In the genomic region with DNA sequence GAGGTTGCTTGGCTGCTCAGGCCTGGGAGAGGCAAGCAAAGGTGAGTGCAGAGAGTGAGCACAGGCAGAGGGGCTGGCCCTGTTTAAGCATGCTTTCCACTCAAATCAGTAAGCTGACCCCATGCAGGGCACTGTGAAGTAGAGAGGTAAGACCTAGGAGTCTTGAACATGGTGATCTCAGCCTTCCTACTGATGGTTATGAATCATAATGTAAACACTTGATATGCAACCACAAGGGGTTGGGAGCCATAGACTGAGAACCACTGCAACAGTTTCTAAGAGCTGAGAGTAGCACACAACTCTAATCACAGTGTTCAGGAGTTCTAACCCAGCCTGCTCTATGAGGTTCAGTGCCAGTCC, we compare ENCODE assay signal across 15 mouse cellular contexts. TPM values are rescaled to one million over a fixed set of nuclear protein-coding genes. Genes with fewer than 3 reads are reported as not detected.
A peak's percentile ranks its signal among the peaks of the same experiment; 100 is the strongest.
DNase-seq lines count a peak whose midpoint lies in the region; ATAC-seq lines count a peak whose summit lies in the region.
"Had no signal": no experiment of that assay in that cellular context is flagged by ENCODE, and none has a peak within 500 bp of the region (broad histone marks: within the 10 kb centered on the region; RNA-seq: fewer than 3 reads in every experiment).

No protein-coding gene starts in this region.

- no peak overlapping the region for H3K9ac ChIP-seq in hindbrain, embryonic 15.5 days
- no peak overlapping the region for H3K9ac ChIP-seq in hindbrain, embryonic 12.5 days
- H3K9ac ChIP-seq in midbrain, embryonic 16.5 days (ENCODE audit: low read depth, low read length), result no peak overlapping the region
- no peak overlapping the region for H3K9ac ChIP-seq in stomach, embryonic 14.5 days (replicated peaks; ENCODE audit: low read depth, low read length)
- H3K9ac ChIP-seq: neural tube, embryonic 15.5 days had no signal

- H3K4me3 ChIP-seq in hindbrain, embryonic 15.5 days, result no peak overlapping the region
- H3K4me3 ChIP-seq in hindbrain, embryonic 12.5 days, result no peak overlapping the region
- H3K4me3 ChIP-seq in midbrain, embryonic 16.5 days (ENCODE audit: low read depth, low read length), result no peak overlapping the region
- no peak overlapping the region for H3K4me3 ChIP-seq in midbrain, embryonic 10.5 days
- H3K4me3 ChIP-seq in stomach, embryonic 14.5 days (ENCODE audit: low read depth, low read length), result no peak overlapping the region
- H3K4me3 ChIP-seq: neural tube, embryonic 15.5 days had no signal

- no peak for DNase-seq in midbrain, embryonic 10.5 days (ENCODE audit: low spot score)
- DNase-seq in induced T-regulatory cell, adult 2 months (ENCODE audit: low read depth), result peak; percentile 13
- DNase-seq in gastrocnemius, adult 18-20 months (ENCODE audit: low spot score), result no peak
- DNase-seq in cerebellum, adult 9-10 months, result no peak
- DNase-seq: right cerebral cortex, postnatal 14 days had no signal

- no peak for ATAC-seq in hindbrain, embryonic 15.5 days (ENCODE audit: low FRiP score, low read depth)
- no peak for ATAC-seq in hindbrain, embryonic 12.5 days (ENCODE audit: low FRiP score)
- ATAC-seq in midbrain, embryonic 16.5 days, result no peak
- ATAC-seq in stomach, embryonic 14.5 days (ENCODE audit: insufficient number of reproducible peaks, insufficient read depth, low FRiP score, low read depth), result 0 out of 2 replicates have a peak, but pooled peaks have one; percentile 49
- ATAC-seq: forebrain, embryonic 14.5 days had no signal

- H3K27me3 ChIP-seq in hindbrain, embryonic 15.5 days, result peaks cover 2% of the 10 kb centered on the region
- H3K27me3 ChIP-seq in hindbrain, embryonic 12.5 days, result peaks cover 24% of the 10 kb centered on the region
- H3K27me3 ChIP-seq in midbrain, embryonic 16.5 days (ENCODE audit: control insufficient read depth, insufficient read depth, low read depth, low read length), result no peaks in the 10 kb centered on the region
- peaks cover 25% of the 10 kb centered on the region for H3K27me3 ChIP-seq in midbrain, embryonic 10.5 days (ENCODE audit: low read depth, poor library complexity, severe bottlenecking)
- no peaks in the 10 kb centered on the region for H3K27me3 ChIP-seq in stomach, embryonic 14.5 days (ENCODE audit: control insufficient read depth, insufficient read depth, low read length)
- H3K27me3 ChIP-seq: neural tube, embryonic 15.5 days had no signal

- no peak overlapping the region for H3K27ac ChIP-seq in hindbrain, embryonic 15.5 days (replicated peaks)
- no peak overlapping the region for H3K27ac ChIP-seq in hindbrain, embryonic 12.5 days
- H3K27ac ChIP-seq in midbrain, embryonic 16.5 days (ENCODE audit: low read length), result no peak overlapping the region
- no peak overlapping the region for H3K27ac ChIP-seq in midbrain, embryonic 10.5 days (replicated peaks)
- no peak overlapping the region for H3K27ac ChIP-seq in stomach, embryonic 14.5 days (ENCODE audit: low read length)
- H3K27ac ChIP-seq: neural tube, embryonic 15.5 days had no signal

- H3K4me2 ChIP-seq in hindbrain, embryonic 15.5 days, result peak overlapping the region; percentile 23; the same call in 1 of the 2 replicates
- H3K4me2 ChIP-seq in hindbrain, embryonic 12.5 days (replicated peaks), result no peak overlapping the region
- 0 out of 2 replicates have a peak overlapping the region, but pooled peaks have one; percentile 13 for H3K4me2 ChIP-seq in midbrain, embryonic 16.5 days (ENCODE audit: low read length)
- H3K4me2 ChIP-seq in stomach, embryonic 14.5 days (replicated peaks; ENCODE audit: low read depth, low read length), result no peak overlapping the region
- H3K4me2 ChIP-seq: neural tube, embryonic 15.5 days had no signal

- H3K36me3 ChIP-seq in hindbrain, embryonic 15.5 days, result no peaks in the 10 kb centered on the region
- H3K36me3 ChIP-seq in hindbrain, embryonic 12.5 days, result no peaks in the 10 kb centered on the region
- no peaks in the 10 kb centered on the region for H3K36me3 ChIP-seq in midbrain, embryonic 16.5 days (ENCODE audit: control insufficient read depth, insufficient read depth, low read length)
- no peaks in the 10 kb centered on the region for H3K36me3 ChIP-seq in midbrain, embryonic 10.5 days
- H3K36me3 ChIP-seq in stomach, embryonic 14.5 days (ENCODE audit: control insufficient read depth, insufficient read depth, low read length), result no peaks in the 10 kb centered on the region
- H3K36me3 ChIP-seq: neural tube, embryonic 15.5 days had no signal

- no peaks in the 10 kb centered on the region for H3K4me1 ChIP-seq in hindbrain, embryonic 15.5 days (replicated peaks)
- no peaks in the 10 kb centered on the region for H3K4me1 ChIP-seq in hindbrain, embryonic 12.5 days
- H3K4me1 ChIP-seq in midbrain, embryonic 16.5 days (ENCODE audit: control insufficient read depth, insufficient read depth, low read length), result no peaks in the 10 kb centered on the region
- peaks cover 10% of the 10 kb centered on the region for H3K4me1 ChIP-seq in midbrain, embryonic 10.5 days
- no peaks in the 10 kb centered on the region; the same call in 1 of the 2 replicates for H3K4me1 ChIP-seq in stomach, embryonic 14.5 days (ENCODE audit: control insufficient read depth, insufficient read depth, low read length)
- H3K4me1 ChIP-seq: neural tube, embryonic 15.5 days had no signal

- no peaks in the 10 kb centered on the region for H3K9me3 ChIP-seq in hindbrain, embryonic 15.5 days
- no peaks in the 10 kb centered on the region for H3K9me3 ChIP-seq in hindbrain, embryonic 12.5 days (replicated peaks)
- no peaks in the 10 kb centered on the region for H3K9me3 ChIP-seq in midbrain, embryonic 16.5 days (replicated peaks; ENCODE audit: control insufficient read depth, low read length, poor library complexity, severe bottlenecking)
- no peaks in the 10 kb centered on the region for H3K9me3 ChIP-seq in midbrain, embryonic 10.5 days (replicated peaks)
- no peaks in the 10 kb centered on the region for H3K9me3 ChIP-seq in stomach, embryonic 14.5 days (ENCODE audit: control insufficient read depth, low read depth, low read length)
- H3K9me3 ChIP-seq: G1E; neural tube, embryonic 15.5 days had no signal

RNA-seq across cellular contexts. Expression of gene Piwil4, which starts 22.2 kb away (rescaled TPM):
- polyA plus RNA-seq in hindbrain, embryonic 15.5 days (2015; fragmentation: Nextera tagmentation; extraction: Ambion mirVana), result 0.41 and 0.43 TPM in 2 replicates
- 0.17 and 0.39 TPM in 2 replicates for polyA plus RNA-seq in hindbrain, embryonic 12.5 days (2016; fragmentation: Nextera tagmentation; extraction: Ambion mirVana)
- 0.30 and 0.34 TPM in 2 replicates for polyA plus RNA-seq in midbrain, embryonic 16.5 days (2015; fragmentation: Nextera tagmentation; extraction: Ambion mirVana)
- 0.04 and 0.11 TPM in 2 replicates for polyA plus RNA-seq in midbrain, embryonic 10.5 days (2016; fragmentation: Nextera tagmentation; extraction: Ambion mirVana)
- polyA plus RNA-seq in stomach, embryonic 14.5 days (2014; fragmentation: Nextera tagmentation; extraction: Ambion mirVana), result 0.11 and 0.12 TPM in 2 replicates
- not detected for total RNA-seq in gastrocnemius, adult 18-20 months (2021)
- total RNA-seq: heart, postnatal 14 days; left cerebral cortex, postnatal 25 days had no signal
- polyA plus RNA-seq: embryonic facial prominence, embryonic 11.5 days had no signal

RNA-seq across cellular contexts. Expression of gene Fut4, which starts 33.9 kb away (rescaled TPM):
- 1.8 TPM in 2 replicates for polyA plus RNA-seq in hindbrain, embryonic 15.5 days (2015; fragmentation: Nextera tagmentation; extraction: Ambion mirVana)
- 2.2 and 2.4 TPM in 2 replicates for polyA plus RNA-seq in hindbrain, embryonic 12.5 days (2016; fragmentation: Nextera tagmentation; extraction: Ambion mirVana)
- 1.7 and 2.0 TPM in 2 replicates for polyA plus RNA-seq in midbrain, embryonic 16.5 days (2015; fragmentation: Nextera tagmentation; extraction: Ambion mirVana)
- polyA plus RNA-seq in midbrain, embryonic 10.5 days (2016; fragmentation: Nextera tagmentation; extraction: Ambion mirVana), result 1.8 and 2.0 TPM in 2 replicates
- polyA plus RNA-seq in stomach, embryonic 14.5 days (2014; fragmentation: Nextera tagmentation; extraction: Ambion mirVana), result 7.1 and 7.6 TPM in 2 replicates
- total RNA-seq in gastrocnemius, adult 18-20 months (2021), result under 1 TPM; 0.11 to 0.21 TPM
- polyA plus RNA-seq: G1E had no signal

RNA-seq across cellular contexts. Expression of gene 1700012B09Rik, which starts 52.5 kb away (rescaled TPM):
- polyA plus RNA-seq in hindbrain, embryonic 15.5 days (2015; fragmentation: Nextera tagmentation; extraction: Ambion mirVana), result 2.7 and 4.2 TPM in 2 replicates
- polyA plus RNA-seq in hindbrain, embryonic 12.5 days (2016; fragmentation: Nextera tagmentation; extraction: Ambion mirVana), result 3.6 and 4.2 TPM in 2 replicates
- polyA plus RNA-seq in midbrain, embryonic 16.5 days (2015; fragmentation: Nextera tagmentation; extraction: Ambion mirVana), result 3.6 and 4.5 TPM in 2 replicates
- polyA plus RNA-seq in midbrain, embryonic 10.5 days (2016; fragmentation: Nextera tagmentation; extraction: Ambion mirVana), result 0.38 TPM in 1 of 2 replicates, not detected in the other
- not detected in 2 replicates for polyA plus RNA-seq in stomach, embryonic 14.5 days (2014; fragmentation: Nextera tagmentation; extraction: Ambion mirVana)
- not detected for total RNA-seq in gastrocnemius, adult 18-20 months (2021)
- total RNA-seq: G1E; heart, postnatal 14 days; left cerebral cortex, postnatal 25 days had no signal
- polyA plus RNA-seq: G1E had no signal

Comparison
In these comparisons a context has a peak if more than half of its experiments do, and no peak if none do; other contexts are left out.
1. H3K4me2 ChIP-seq: peak in hindbrain, embryonic 15.5 days (single experiment) and midbrain, embryonic 16.5 days (single experiment); none in hindbrain, embryonic 12.5 days (single experiment) and stomach, embryonic 14.5 days (single experiment).